Mouse (Mus musculus) hindbrain, embryonic 13.5 days (tissue): ENCODE results near the gene Angptl3. TPM values are rescaled to one million over a fixed set of nuclear protein-coding genes. Genes with fewer than 3 reads are reported as not detected.

Experiments used
- ATAC-seq: fragments of 200-750 bp; cut with Nextera tagmentation; 2 replicates; pipeline ENCODE4 v1.8.0; 2017; ENCODE audit warnings: moderate TSS enrichment; ENCODE audit not compliant: low FRiP score
- H3K27ac ChIP-seq: fragments of 300-500 bp; sonication (generic); 2 replicates; pipeline ENCODE4 v1.5.1; 2015; ENCODE audit warnings: inconsistent platforms, mild to moderate bottlenecking, moderate library complexity
- H3K27me3 ChIP-seq: fragments of 300-500 bp; sonication (generic); 2 replicates; pipeline ENCODE4 v1.6.1; 2015; ENCODE audit warnings: mild to moderate bottlenecking, inconsistent platforms
- H3K36me3 ChIP-seq: fragments of 300-500 bp; sonication (generic); 2 replicates; pipeline ENCODE4 v1.6.1; 2015; ENCODE audit warnings: mild to moderate bottlenecking, inconsistent platforms
- H3K4me1 ChIP-seq: fragments of 300-500 bp; sonication (generic); replicated peaks from 2 replicates; pipeline ENCODE4 v1.6.1; 2015; ENCODE audit warnings: inconsistent platforms
- H3K4me2 ChIP-seq: fragments of 300-500 bp; sonication (generic); 2 replicates; pipeline ENCODE4 v1.6.1; 2015; ENCODE audit warnings: inconsistent platforms, mild to moderate bottlenecking, moderate library complexity
- H3K4me3 ChIP-seq: fragments of 300-500 bp; sonication (generic); 2 replicates; pipeline ENCODE4 v1.5.1; 2015; ENCODE audit warnings: mild to moderate bottlenecking, inconsistent platforms
- H3K9ac ChIP-seq: fragments of 300-500 bp; sonication (generic); 2 replicates; pipeline ENCODE4 v1.6.1; 2015; ENCODE audit warnings: mild to moderate bottlenecking, inconsistent platforms
- H3K9me3 ChIP-seq: fragments of 300-500 bp; sonication (generic); 2 replicates; pipeline ENCODE4 v1.6.1; 2016; ENCODE audit warnings: inconsistent platforms
- WGBS: fragments of 180-500 bp; shearing (Covaris S2); methylation state at CpG from one replicate; pipeline ENCODE4 v1.1.7; 2015; 5-methylcytosine and 5-hydroxymethylcytosine counted together
- polyA plus RNA-seq: library from polyadenylated mRNA; unstranded; fragments of >200 nt; fragmentation: Nextera tagmentation; extraction: Ambion mirVana; gene quantifications from 2 replicates; pipeline ENCODE4 v1.2.1, GENCODE M21; 2015

Angptl3 gene
- polyA plus RNA-seq, 1 experiment from 2014 or later, result 1.8 TPM

GRCm38 (mm10) chr4:99068806-99069205 lies 38.1 kb downstream of the Angptl3 start:
- 84% methylated on average over 6 of the region's 6 CpGs for WGBS
- Histone ChIP-seq H3K4me3 (no peak overlapping the region), H3K27me3 (no peaks in the 10 kb centered on the region), H3K9ac (no peak overlapping the region), H3K4me2 (no peak overlapping the region), H3K36me3 (peaks cover 66% of the 10 kb centered on the region), H3K4me1 (no peaks in the 10 kb centered on the region), H3K9me3 (no peaks in the 10 kb centered on the region), H3K27ac (no peak overlapping the region)
- no peak for ATAC-seq

- 95% methylated on average over 3 of the region's 3 CpGs for WGBS
- no peaks in the 10 kb centered on the region for H3K4me1 ChIP-seq
- no peak overlapping the region for H3K4me3 ChIP-seq
- no peaks in the 10 kb centered on the region for H3K9me3 ChIP-seq
- H3K36me3 ChIP-seq, result peaks cover 53% of the 10 kb centered on the region
- H3K9ac ChIP-seq, result no peak overlapping the region
- ATAC-seq, result no peak
- H3K27ac ChIP-seq, result no peak overlapping the region
- H3K4me2 ChIP-seq, result no peak overlapping the region
- H3K27me3 ChIP-seq, result no peaks in the 10 kb centered on the region
These were observed 47.3 kb downstream of the Angptl3 start for GRCm38 (mm10) chr4:99078005-99078404.

- H3K36me3 ChIP-seq, result peaks cover 41% of the 10 kb centered on the region
- no peak overlapping the region for H3K9ac ChIP-seq
- no peaks in the 10 kb centered on the region for H3K27me3 ChIP-seq
- 94% methylated on average over 1 of the region's 1 CpGs for WGBS
- no peaks in the 10 kb centered on the region for H3K4me1 ChIP-seq
- ATAC-seq, result no peak
- H3K4me3 ChIP-seq, result no peak overlapping the region
- no peak overlapping the region for H3K4me2 ChIP-seq
- H3K27ac ChIP-seq, result no peak overlapping the region
- no peaks in the 10 kb centered on the region for H3K9me3 ChIP-seq
These were observed 50.4 kb downstream of the Angptl3 start for GRCm38 (mm10) chr4:99081169-99081568.

GRCm38 (mm10) chr4:99083862-99084261 lies 53.1 kb downstream of the Angptl3 start:
- Histone ChIP-seq H3K9me3 (no peaks in the 10 kb centered on the region), H3K4me1 (no peaks in the 10 kb centered on the region), H3K27ac (no peak overlapping the region), H3K36me3 (peaks cover 40% of the 10 kb centered on the region), H3K9ac (no peak overlapping the region), H3K4me3 (no peak overlapping the region), H3K27me3 (no peaks in the 10 kb centered on the region), H3K4me2 (no peak overlapping the region)
- no peak for ATAC-seq
- WGBS, result 92% methylated on average over 3 of the region's 3 CpGs

- no peak for ATAC-seq
- no peak overlapping the region for H3K4me3 ChIP-seq
- H3K27ac ChIP-seq, result no peak overlapping the region
- 94% methylated on average over 17 of the region's 17 CpGs for WGBS
- no peaks in the 10 kb centered on the region for H3K9me3 ChIP-seq
- peaks cover 36% of the 10 kb centered on the region for H3K36me3 ChIP-seq
- H3K9ac ChIP-seq, result no peak overlapping the region
- peaks cover 3% of the 10 kb centered on the region; the same call in 1 of the 2 replicates for H3K4me1 ChIP-seq
- no peaks in the 10 kb centered on the region for H3K27me3 ChIP-seq
- H3K4me2 ChIP-seq, result no peak overlapping the region
These were observed 57.2 kb downstream of the Angptl3 start for GRCm38 (mm10) chr4:99087760-99088485.

- H3K9ac ChIP-seq, result no peak overlapping the region
- H3K4me2 ChIP-seq, result no peak overlapping the region
- 64% methylated on average over 3 of the region's 3 CpGs for WGBS
- no peaks in the 10 kb centered on the region for H3K27me3 ChIP-seq
- no peak for ATAC-seq
- no peaks in the 10 kb centered on the region for H3K9me3 ChIP-seq
- H3K4me1 ChIP-seq, result peaks cover 3% of the 10 kb centered on the region; the same call in 1 of the 2 replicates
- peaks cover 28% of the 10 kb centered on the region for H3K36me3 ChIP-seq
- H3K4me3 ChIP-seq, result no peak overlapping the region
- no peak overlapping the region for H3K27ac ChIP-seq
These were observed 60.5 kb downstream of the Angptl3 start for GRCm38 (mm10) chr4:99091151-99091701.

GRCm38 (mm10) chr4:99091777-99092176 lies 61.0 kb downstream of the Angptl3 start:
- Histone ChIP-seq H3K27me3 (no peaks in the 10 kb centered on the region), H3K9me3 (no peaks in the 10 kb centered on the region), H3K4me1 (peaks cover 3% of the 10 kb centered on the region; the same call in 1 of the 2 replicates), H3K27ac (no peak overlapping the region), H3K36me3 (peaks cover 22% of the 10 kb centered on the region), H3K9ac (no peak overlapping the region), H3K4me2 (no peak overlapping the region), H3K4me3 (no peak overlapping the region)
- 90% methylated on average over 3 of the region's 3 CpGs for WGBS
- no peak for ATAC-seq

Other genes with a start within 250 kb of the Angptl3 start
- 0.32 and 0.52 TPM in 2 replicates for gene Kank4, start 213.4 kb upstream of the Angptl3 start, polyA plus RNA-seq
- not detected in 2 replicates for gene I0C0044D17Rik, start 207.1 kb upstream of the Angptl3 start, polyA plus RNA-seq
- gene Usp1, start 107.1 kb upstream of the Angptl3 start, polyA plus RNA-seq, result 32.0 and 37.5 TPM in 2 replicates
- 73.6 and 84.8 TPM in 2 replicates for gene Dock7, start 90.0 kb downstream of the Angptl3 start, polyA plus RNA-seq
- gene Atg4c, start 163.0 kb downstream of the Angptl3 start, polyA plus RNA-seq, result 16.3 and 16.9 TPM in 2 replicates